Mouse (Mus musculus): ENCODE results near the gene Ezh1. TPM values are rescaled to one million over a fixed set of nuclear protein-coding genes. Genes with fewer than 3 reads are reported as not detected.

Ezh1 gene
- polyA plus RNA-seq, 1 experiment, result 13.9 TPM

DNA sequence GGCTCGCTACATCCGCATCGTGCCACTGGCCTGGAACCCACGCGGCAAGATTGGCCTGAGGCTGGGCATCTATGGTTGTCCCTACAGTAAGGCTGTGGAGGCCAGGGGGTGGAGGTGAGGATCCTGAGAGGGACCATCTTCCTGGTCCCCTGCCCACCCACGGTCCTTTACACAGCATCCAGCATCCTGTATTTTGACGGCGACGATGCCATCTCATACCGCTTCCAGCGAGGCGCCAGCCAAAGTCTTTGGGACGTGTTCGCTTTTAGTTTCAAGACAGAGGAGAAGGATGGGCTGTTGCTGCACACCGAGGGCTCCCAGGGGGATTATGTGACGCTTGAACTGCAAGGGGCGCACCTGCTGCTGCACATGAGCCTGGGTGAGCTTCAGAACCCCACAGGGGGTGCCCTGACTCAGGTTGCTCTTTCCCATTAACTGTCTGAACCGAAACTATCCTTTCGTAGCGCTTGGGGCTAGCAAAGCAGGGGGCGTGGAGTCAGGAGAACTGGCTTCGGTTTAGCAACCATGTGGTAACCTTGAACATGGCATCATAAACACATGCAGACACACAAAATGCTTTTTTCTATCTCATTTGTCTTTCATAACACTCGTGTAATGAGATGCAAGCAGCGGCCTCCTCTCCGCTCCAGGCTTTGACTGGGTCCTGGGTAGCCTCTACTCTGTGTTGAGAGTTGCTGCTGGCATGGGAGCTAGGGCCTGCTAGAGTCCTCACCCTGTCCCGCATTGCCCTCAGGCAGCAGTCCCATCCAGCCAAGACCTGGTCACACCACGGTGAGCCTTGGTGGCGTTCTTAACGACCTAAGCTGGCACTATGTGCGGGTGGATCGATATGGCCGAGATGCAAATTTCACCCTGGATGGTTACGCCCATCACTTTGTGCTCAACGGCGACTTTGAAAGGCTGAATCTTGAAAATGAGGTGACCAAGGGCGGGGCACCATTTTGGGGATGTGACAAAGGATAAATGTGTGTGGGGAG, 47.9 kb downstream of the Ezh1 start:
- no peak overlapping the region for H3K4me3 ChIP-seq (ENCODE audit: insufficient read depth, low read length)
- H3K4me1 ChIP-seq (ENCODE audit: control insufficient read depth, insufficient read depth, low read length), result no peaks in the 10 kb centered on the region
- TF ChIP-seq CTCF (IDR thresholded peaks at IDR 0.05; ENCODE audit: borderline replicate concordance, insufficient read depth, low read length) (no peak), POLR2A (IDR thresholded peaks at IDR 0.05; ENCODE audit: low read depth, low read length) (no peak)
- H3K27ac ChIP-seq (ENCODE audit: insufficient read depth, low read length), result no peak overlapping the region

GRCm38 (mm10) chr11:101176933-101177773, 49.1 kb downstream of the Ezh1 start:
- no peak overlapping the region for H3K27ac ChIP-seq (ENCODE audit: insufficient read depth, low read length)
- peaks cover 4% of the 10 kb centered on the region for H3K4me1 ChIP-seq (ENCODE audit: control insufficient read depth, insufficient read depth, low read length)
- TF ChIP-seq POLR2A (IDR thresholded peaks at IDR 0.05; ENCODE audit: low read depth, low read length) (no peak), CTCF (IDR thresholded peaks at IDR 0.05; ENCODE audit: borderline replicate concordance, insufficient read depth, low read length) (no peak)
- no peak overlapping the region for H3K4me3 ChIP-seq (ENCODE audit: insufficient read depth, low read length)

GRCm38 (mm10) chr11:101176117-101176691, 50.1 kb downstream of the Ezh1 start:
- TF ChIP-seq CTCF (IDR thresholded peaks at IDR 0.05; ENCODE audit: borderline replicate concordance, insufficient read depth, low read length) (peak; percentile 49; the same call in 1 of the 2 replicates), POLR2A (IDR thresholded peaks at IDR 0.05; ENCODE audit: low read depth, low read length) (no peak)
- Histone ChIP-seq H3K27ac (ENCODE audit: insufficient read depth, low read length) (no peak overlapping the region), H3K4me3 (ENCODE audit: insufficient read depth, low read length) (peak overlapping the region; percentile 4; the same call in 1 of the 2 replicates), H3K4me1 (ENCODE audit: control insufficient read depth, insufficient read depth, low read length) (peaks cover 7% of the 10 kb centered on the region)

- Histone ChIP-seq H3K4me1 (ENCODE audit: control insufficient read depth, insufficient read depth, low read length) (peaks cover 7% of the 10 kb centered on the region), H3K4me3 (ENCODE audit: insufficient read depth, low read length) (no peak overlapping the region; the same call in 1 of the 2 replicates), H3K27ac (ENCODE audit: insufficient read depth, low read length) (no peak overlapping the region)
- TF ChIP-seq POLR2A (IDR thresholded peaks at IDR 0.05; ENCODE audit: low read depth, low read length), result no peak
- no peak for TF ChIP-seq CTCF (IDR thresholded peaks at IDR 0.05; ENCODE audit: borderline replicate concordance, insufficient read depth, low read length)
Observed at GRCm38 (mm10) chr11:101175636-101176116, 50.6 kb downstream of the Ezh1 start.

DNA sequence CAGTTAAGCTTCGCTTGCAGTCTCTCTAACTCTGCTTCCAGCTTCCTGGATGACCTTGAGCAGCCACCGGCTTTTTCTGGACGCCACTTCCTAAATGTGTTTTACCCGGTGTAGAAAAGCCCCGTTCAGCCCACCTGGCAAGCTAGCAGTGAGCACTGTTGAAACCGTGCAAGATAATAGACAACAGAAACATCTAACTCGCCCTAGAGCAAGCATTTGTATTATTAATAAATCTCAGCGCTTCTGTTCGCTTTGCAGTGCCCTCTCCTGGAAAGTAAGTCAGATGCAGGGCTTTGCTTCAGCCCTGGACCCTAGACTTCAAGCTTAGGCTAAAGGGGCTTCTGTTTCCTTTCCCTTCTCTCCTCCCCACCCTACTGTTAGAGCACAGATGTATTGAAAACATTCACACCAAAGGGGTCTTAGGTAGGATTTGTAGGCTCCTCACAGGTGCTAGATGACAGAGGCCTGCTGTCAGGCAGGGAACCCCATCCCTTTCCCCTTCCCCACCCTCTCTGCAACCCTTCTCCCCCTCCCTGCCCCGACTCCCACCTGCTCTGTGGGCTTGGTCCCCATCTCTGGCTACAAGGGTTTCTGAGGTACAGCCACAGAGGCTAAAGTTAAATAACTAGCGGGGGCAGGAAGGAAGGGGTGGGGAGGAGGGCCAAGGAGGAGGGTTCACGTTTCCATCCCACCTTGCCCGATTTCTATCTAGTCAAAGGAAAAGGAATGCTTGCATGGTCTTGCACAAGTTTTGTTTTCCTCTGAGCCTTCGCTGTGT, 51.2 kb downstream of the Ezh1 start, which contains the start of gene Ccr10:
Gene Ccr10 (minus strand): TSS at position 593 of the 778 bp plus-strand sequence.
- Histone ChIP-seq H3K4me1 (ENCODE audit: control insufficient read depth, insufficient read depth, low read length) (peaks cover 7% of the 10 kb centered on the region), H3K4me3 (ENCODE audit: insufficient read depth, low read length) (peak within 1 kb of the TSS; percentile 4; the same call in 1 of the 2 replicates), H3K27ac (ENCODE audit: insufficient read depth, low read length) (no peak within 1 kb of the TSS)
- TF ChIP-seq POLR2A (IDR thresholded peaks at IDR 0.05; ENCODE audit: low read depth, low read length) (no peak), CTCF (IDR thresholded peaks at IDR 0.05; ENCODE audit: borderline replicate concordance, insufficient read depth, low read length) (no peak)

- H3K27ac ChIP-seq (ENCODE audit: insufficient read depth, low read length), result no peak overlapping the region
- TF ChIP-seq POLR2A (IDR thresholded peaks at IDR 0.05; ENCODE audit: low read depth, low read length) (no peak), CTCF (IDR thresholded peaks at IDR 0.05; ENCODE audit: borderline replicate concordance, insufficient read depth, low read length) (no peak)
- no peak overlapping the region for H3K4me3 ChIP-seq (ENCODE audit: insufficient read depth, low read length)
- peaks cover 7% of the 10 kb centered on the region for H3K4me1 ChIP-seq (ENCODE audit: control insufficient read depth, insufficient read depth, low read length)
Observed at GRCm38 (mm10) chr11:101174389-101174745, 51.9 kb downstream of the Ezh1 start.

- Histone ChIP-seq H3K4me1 (ENCODE audit: control insufficient read depth, insufficient read depth, low read length) (peaks cover 7% of the 10 kb centered on the region), H3K27ac (ENCODE audit: insufficient read depth, low read length) (peak overlapping the region; percentile 52), H3K4me3 (ENCODE audit: insufficient read depth, low read length) (peak overlapping the region; percentile 3)
- TF ChIP-seq POLR2A (IDR thresholded peaks at IDR 0.05; ENCODE audit: low read depth, low read length) (no peak; the same call in 1 of the 2 replicates), CTCF (IDR thresholded peaks at IDR 0.05; ENCODE audit: borderline replicate concordance, insufficient read depth, low read length) (peak; percentile 76)
Observed at GRCm38 (mm10) chr11:101173631-101174388, 52.5 kb downstream of the Ezh1 start.

DNA sequence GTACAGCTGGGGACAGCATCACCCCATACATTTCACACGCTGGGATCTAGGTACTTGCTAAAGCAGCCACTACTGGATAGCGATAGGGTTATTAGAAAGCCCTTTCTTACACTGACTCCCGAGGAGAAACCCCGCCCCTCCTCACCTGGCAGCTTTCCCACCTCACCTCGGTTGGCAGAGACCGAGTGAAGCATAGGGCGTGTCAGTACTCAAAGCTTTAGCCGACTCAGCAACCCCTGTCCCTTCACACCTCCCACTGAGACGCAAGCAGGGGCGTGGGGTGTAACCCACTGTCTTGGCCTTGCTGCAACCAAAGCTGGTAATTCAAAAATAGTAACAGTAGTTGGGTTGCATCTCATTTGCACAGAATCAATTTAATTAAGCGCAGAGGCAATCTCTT, 53.2 kb downstream of the Ezh1 start:
- H3K27ac ChIP-seq (ENCODE audit: insufficient read depth, low read length), result peak overlapping the region; percentile 52
- no peak overlapping the region for H3K4me3 ChIP-seq (ENCODE audit: insufficient read depth, low read length)
- no peak; the same call in 1 of the 2 replicates for TF ChIP-seq POLR2A (IDR thresholded peaks at IDR 0.05; ENCODE audit: low read depth, low read length)
- no peak for TF ChIP-seq CTCF (IDR thresholded peaks at IDR 0.05; ENCODE audit: borderline replicate concordance, insufficient read depth, low read length)
- peaks cover 7% of the 10 kb centered on the region for H3K4me1 ChIP-seq (ENCODE audit: control insufficient read depth, insufficient read depth, low read length)
